Mouse (Mus musculus) forebrain, embryonic 13.5 days (tissue): ENCODE results near the gene Ptprr. TPM values are rescaled to one million over a fixed set of nuclear protein-coding genes. Genes with fewer than 3 reads are reported as not detected.
A peak's percentile ranks its signal among the peaks of the same experiment; 100 is the strongest.

Source experiments
- ATAC-seq: fragments of 200-750 bp; cut with Nextera tagmentation; 2 replicates; pipeline ENCODE4 v1.8.0; 2017
- H3K27ac ChIP-seq: fragments of 300-500 bp; sonication (generic); 2 replicates; pipeline ENCODE4 v1.5.1; 2015; ENCODE audit warnings: inconsistent platforms, mild to moderate bottlenecking, moderate library complexity
- H3K27me3 ChIP-seq: fragments of 300-500 bp; sonication (generic); 2 replicates; pipeline ENCODE4 v1.6.1; 2015; ENCODE audit warnings: mild to moderate bottlenecking, inconsistent platforms
- H3K36me3 ChIP-seq: fragments of 300-500 bp; sonication (generic); 2 replicates; pipeline ENCODE4 v1.6.1; 2015; ENCODE audit warnings: mild to moderate bottlenecking, inconsistent platforms; ENCODE audit not compliant: poor library complexity, severe bottlenecking
- H3K4me1 ChIP-seq: fragments of 300-500 bp; sonication (generic); 2 replicates; pipeline ENCODE4 v1.6.1; 2015; ENCODE audit warnings: inconsistent platforms
- H3K4me2 ChIP-seq: fragments of 300-500 bp; sonication (generic); 2 replicates; pipeline ENCODE4 v1.6.1; 2015; ENCODE audit warnings: inconsistent platforms, mild to moderate bottlenecking, moderate library complexity
- H3K4me3 ChIP-seq: fragments of 300-500 bp; sonication (generic); 2 replicates; pipeline ENCODE4 v1.5.1; 2015; ENCODE audit warnings: mild to moderate bottlenecking, inconsistent platforms
- H3K9ac ChIP-seq: fragments of 300-500 bp; sonication (generic); 2 replicates; pipeline ENCODE4 v1.6.1; 2015; ENCODE audit warnings: mild to moderate bottlenecking, inconsistent platforms
- H3K9me3 ChIP-seq: fragments of 300-500 bp; sonication (generic); replicated peaks from 2 replicates; pipeline ENCODE4 v1.6.1; 2016; ENCODE audit warnings: inconsistent platforms
- WGBS: fragments of 180-500 bp; shearing (Covaris S2); methylation state at CpG from one replicate; pipeline ENCODE4 v1.1.7; 2015; 5-methylcytosine and 5-hydroxymethylcytosine counted together
- polyA plus RNA-seq: library from polyadenylated mRNA; unstranded; fragments of >200 nt; fragmentation: Nextera tagmentation; extraction: Ambion mirVana; gene quantifications from 2 replicates; pipeline ENCODE4 v1.2.1, GENCODE M21; 2015

The Ptprr gene
- polyA plus RNA-seq, 1 experiment from 2014 or later, result 1.9 TPM

GRCm38 (mm10) chr10:116201542-116201941 lies 183.5 kb downstream of the Ptprr start:
- H3K9ac ChIP-seq, result no peak overlapping the region
- no peaks in the 10 kb centered on the region for H3K9me3 ChIP-seq
- no peaks in the 10 kb centered on the region for H3K27me3 ChIP-seq
- H3K27ac ChIP-seq, result no peak overlapping the region
- H3K4me3 ChIP-seq, result no peak overlapping the region
- H3K4me1 ChIP-seq, result peaks cover 4% of the 10 kb centered on the region; the same call in 1 of the 2 replicates
- ATAC-seq, result no peak
- WGBS, result 89% methylated on average over 8 of the region's 8 CpGs
- H3K4me2 ChIP-seq, result no peak overlapping the region
- no peaks in the 10 kb centered on the region for H3K36me3 ChIP-seq

DNA sequence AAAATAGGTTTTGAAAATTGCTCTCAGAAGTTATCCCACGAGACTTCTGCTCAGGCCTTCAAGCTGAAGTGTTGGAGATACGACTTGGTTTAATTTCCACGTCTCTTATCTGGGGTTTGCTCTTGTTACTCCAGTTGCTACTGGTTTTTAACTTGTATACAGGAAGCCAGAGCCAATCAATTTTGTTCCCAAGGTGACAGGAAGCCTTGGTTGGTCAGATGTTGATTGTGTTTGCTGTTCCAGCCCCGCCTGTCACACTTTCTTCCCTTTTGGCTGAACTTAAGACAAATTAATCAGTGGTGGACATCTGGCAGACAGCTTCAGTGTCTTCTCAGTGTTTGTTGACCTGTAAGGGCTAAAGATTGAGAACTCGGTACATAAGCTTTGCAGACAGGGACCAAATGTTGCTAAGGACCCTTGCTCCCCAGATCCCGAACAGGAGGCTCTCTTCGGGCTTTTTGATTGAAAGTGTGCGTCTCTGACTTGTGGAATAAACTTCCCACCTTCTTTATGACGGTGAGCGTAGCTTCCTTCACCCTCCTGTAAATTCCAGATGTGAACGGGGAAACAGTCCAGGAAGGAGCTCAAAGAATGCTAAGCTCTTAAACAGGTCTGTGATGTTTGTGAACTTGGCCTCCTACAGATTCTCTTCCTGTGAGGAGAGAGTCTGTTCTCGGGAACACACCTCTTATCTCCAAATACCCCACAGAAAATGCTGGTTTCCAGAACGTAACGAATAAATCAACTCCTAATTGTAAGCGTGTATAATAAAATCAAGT lies 187.8 kb downstream of the Ptprr start:
- WGBS, result 80% methylated on average over 15 of the region's 15 CpGs
- H3K9ac ChIP-seq, result no peak overlapping the region
- H3K36me3 ChIP-seq, result no peaks in the 10 kb centered on the region
- no peak overlapping the region for H3K4me2 ChIP-seq
- H3K4me1 ChIP-seq, result no peaks in the 10 kb centered on the region
- no peak for ATAC-seq
- no peak overlapping the region for H3K27ac ChIP-seq
- H3K27me3 ChIP-seq, result no peaks in the 10 kb centered on the region
- no peak overlapping the region for H3K4me3 ChIP-seq
- no peaks in the 10 kb centered on the region for H3K9me3 ChIP-seq

DNA sequence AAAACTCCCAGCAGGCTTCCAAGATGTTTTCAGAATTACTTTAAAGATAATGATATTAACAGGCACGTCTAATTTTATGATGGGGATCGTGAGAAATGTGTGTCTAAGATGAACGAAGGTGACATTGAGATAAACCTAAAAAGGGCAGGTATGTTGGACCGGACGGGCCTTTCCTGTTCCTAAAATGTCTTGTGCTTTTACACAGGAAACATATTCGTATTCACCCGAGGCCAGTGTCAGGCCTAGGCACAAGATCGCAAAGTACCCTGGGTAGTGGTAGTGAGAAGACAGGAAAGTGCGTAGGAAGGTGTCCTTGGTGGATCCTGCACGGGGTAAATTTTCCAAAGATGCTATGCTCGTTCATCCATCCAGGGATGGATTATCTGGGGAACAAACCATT lies 188.4 kb downstream of the Ptprr start:
- WGBS, result 85% methylated on average over 11 of the region's 11 CpGs
- H3K27me3 ChIP-seq, result no peaks in the 10 kb centered on the region
- no peak overlapping the region for H3K4me2 ChIP-seq
- no peak overlapping the region for H3K4me3 ChIP-seq
- no peaks in the 10 kb centered on the region for H3K4me1 ChIP-seq
- H3K9ac ChIP-seq, result no peak overlapping the region
- H3K36me3 ChIP-seq, result no peaks in the 10 kb centered on the region
- no peak overlapping the region for H3K27ac ChIP-seq
- H3K9me3 ChIP-seq, result no peaks in the 10 kb centered on the region
- ATAC-seq, result no peak

GRCm38 (mm10) chr10:116207987-116208726 lies 190.1 kb downstream of the Ptprr start:
- Histone ChIP-seq H3K4me2 (peak overlapping the region; percentile 21; the same call in 1 of the 2 replicates), H3K9ac (no peak overlapping the region), H3K9me3 (no peaks in the 10 kb centered on the region), H3K4me1 (no peaks in the 10 kb centered on the region), H3K36me3 (no peaks in the 10 kb centered on the region), H3K27ac (no peak overlapping the region), H3K4me3 (no peak overlapping the region), H3K27me3 (no peaks in the 10 kb centered on the region)
- peak; percentile 50; the same call in 1 of the 2 replicates for ATAC-seq
- WGBS, result 24% methylated on average over 9 of the region's 9 CpGs

GRCm38 (mm10) chr10:116208727-116209115 lies 190.7 kb downstream of the Ptprr start:
- Histone ChIP-seq H3K4me2 (no peak overlapping the region), H3K27ac (no peak overlapping the region), H3K4me3 (no peak overlapping the region), H3K36me3 (no peaks in the 10 kb centered on the region), H3K4me1 (no peaks in the 10 kb centered on the region), H3K9ac (no peak overlapping the region), H3K27me3 (no peaks in the 10 kb centered on the region), H3K9me3 (no peaks in the 10 kb centered on the region)
- 66% methylated on average over 9 of the region's 9 CpGs for WGBS
- ATAC-seq, result no peak; the same call in 1 of the 2 replicates

DNA sequence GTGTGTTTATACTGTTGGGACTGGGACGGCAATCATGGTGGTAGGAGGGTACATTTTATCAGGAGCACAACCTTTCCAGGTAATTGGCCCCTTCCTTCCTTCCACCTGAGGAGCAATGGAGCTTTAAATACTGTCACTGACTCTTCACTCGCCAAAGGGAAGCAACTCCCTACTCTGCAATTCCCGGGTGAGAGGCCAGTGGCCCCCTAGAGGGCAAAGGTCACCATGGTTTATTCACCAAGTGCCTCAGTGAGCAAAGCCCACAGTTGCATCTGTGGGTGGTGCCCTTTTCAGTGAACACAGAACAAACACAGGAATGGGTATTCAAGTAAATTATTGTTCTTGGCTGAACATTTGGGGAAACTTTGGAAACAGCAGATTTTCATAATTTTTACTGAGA lies 194.1 kb downstream of the Ptprr start:
- ATAC-seq, result no peak
- Histone ChIP-seq H3K27me3 (no peaks in the 10 kb centered on the region), H3K9ac (no peak overlapping the region), H3K4me3 (no peak overlapping the region), H3K4me1 (no peaks in the 10 kb centered on the region), H3K9me3 (no peaks in the 10 kb centered on the region), H3K4me2 (no peak overlapping the region), H3K27ac (no peak overlapping the region), H3K36me3 (no peaks in the 10 kb centered on the region)
- WGBS, result 27% methylated on average over 3 of the region's 3 CpGs

DNA sequence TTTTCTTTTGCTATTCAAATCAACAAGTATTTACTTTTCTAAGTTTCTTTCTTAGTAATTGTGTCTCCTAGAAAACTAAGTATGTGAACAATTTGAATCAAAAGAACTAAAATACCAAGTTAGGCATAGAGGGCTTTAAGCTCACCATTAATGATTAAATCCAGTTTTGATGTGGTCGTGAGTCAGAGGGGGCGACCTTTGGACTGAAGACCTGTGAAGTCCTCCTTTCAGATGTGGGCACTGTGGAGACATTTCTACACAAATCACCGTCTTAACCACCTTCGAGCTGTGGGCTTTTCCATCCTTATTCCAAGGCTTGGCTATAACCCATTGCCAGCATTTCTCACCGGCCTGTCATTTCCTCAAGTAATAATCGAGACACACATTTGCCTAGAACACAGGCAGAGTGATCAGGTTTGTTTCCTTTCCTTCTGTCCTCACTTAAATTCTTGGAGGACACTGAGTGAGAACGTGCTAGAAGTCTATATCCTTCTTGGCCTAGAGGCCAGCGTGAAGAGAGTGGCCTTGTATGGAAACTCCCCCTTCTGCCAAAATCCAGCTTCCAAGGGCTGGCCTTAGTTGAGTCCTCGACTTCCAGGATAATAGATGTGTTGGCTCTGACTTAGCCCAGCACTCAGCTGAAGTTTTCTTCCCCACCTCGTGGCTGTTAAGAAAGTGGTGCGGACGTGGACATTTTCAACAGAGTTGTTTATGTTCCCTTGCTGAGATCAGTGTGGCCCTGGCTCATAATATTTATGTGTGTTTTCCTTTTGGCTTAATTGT lies 202.5 kb downstream of the Ptprr start:
- Histone ChIP-seq H3K27me3 (no peaks in the 10 kb centered on the region), H3K9ac (no peak overlapping the region), H3K4me3 (no peak overlapping the region), H3K4me2 (no peak overlapping the region), H3K27ac (no peak overlapping the region), H3K4me1 (no peaks in the 10 kb centered on the region), H3K9me3 (no peaks in the 10 kb centered on the region), H3K36me3 (no peaks in the 10 kb centered on the region)
- 82% methylated on average over 12 of the region's 12 CpGs for WGBS
- ATAC-seq, result no peak

DNA sequence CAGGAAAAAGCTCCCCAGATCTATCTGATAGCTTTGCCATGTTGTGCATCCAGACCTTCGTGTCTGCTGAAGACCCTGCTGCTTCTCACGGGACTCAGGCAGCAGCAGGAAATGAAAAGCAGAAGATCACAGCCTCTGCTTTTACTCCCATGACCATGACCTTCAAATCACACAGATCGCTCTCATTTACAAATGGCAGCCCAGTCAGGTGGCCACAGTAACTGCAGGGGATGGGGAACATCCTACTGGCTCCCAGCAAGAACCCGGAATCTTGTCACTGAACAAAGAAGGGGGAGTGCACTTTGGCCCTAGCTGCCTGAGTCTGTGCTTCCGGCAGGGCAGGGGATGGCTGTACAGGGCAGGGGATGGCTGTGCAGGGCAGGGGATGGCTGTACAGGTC lies 217.3 kb downstream of the Ptprr start:
- no peak overlapping the region for H3K27ac ChIP-seq
- no peak overlapping the region for H3K4me2 ChIP-seq
- H3K36me3 ChIP-seq, result no peaks in the 10 kb centered on the region
- no peak for ATAC-seq
- no peaks in the 10 kb centered on the region for H3K9me3 ChIP-seq
- WGBS, result 62% methylated on average over 5 of the region's 5 CpGs
- H3K4me3 ChIP-seq, result no peak overlapping the region
- no peaks in the 10 kb centered on the region for H3K4me1 ChIP-seq
- no peaks in the 10 kb centered on the region for H3K27me3 ChIP-seq
- H3K9ac ChIP-seq, result no peak overlapping the region

DNA sequence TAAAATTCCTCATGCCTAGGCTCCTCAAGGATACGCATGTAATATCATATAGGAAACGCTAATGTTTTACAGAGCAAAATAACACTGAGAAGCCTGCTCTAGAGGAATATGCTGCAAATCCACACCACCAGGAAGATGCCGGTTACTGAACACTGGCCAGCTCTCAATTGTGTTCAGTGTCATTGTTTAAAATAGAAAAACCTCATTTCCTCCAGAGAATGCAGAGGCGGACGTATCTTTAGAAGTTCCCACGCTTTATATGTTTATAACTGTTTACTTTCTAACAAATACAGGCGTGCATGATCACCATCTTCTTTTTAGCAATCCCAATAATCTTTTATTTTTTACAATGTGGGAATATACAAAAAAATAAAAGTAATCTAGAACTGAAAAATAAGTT lies 224.2 kb downstream of the Ptprr start:
- no peak overlapping the region for H3K4me2 ChIP-seq
- H3K4me3 ChIP-seq, result no peak overlapping the region
- no peaks in the 10 kb centered on the region for H3K4me1 ChIP-seq
- no peak for ATAC-seq
- no peaks in the 10 kb centered on the region for H3K36me3 ChIP-seq
- H3K27ac ChIP-seq, result no peak overlapping the region
- no peak overlapping the region for H3K9ac ChIP-seq
- no peaks in the 10 kb centered on the region for H3K27me3 ChIP-seq
- WGBS, result 75% methylated on average over 7 of the region's 7 CpGs
- no peaks in the 10 kb centered on the region for H3K9me3 ChIP-seq

DNA sequence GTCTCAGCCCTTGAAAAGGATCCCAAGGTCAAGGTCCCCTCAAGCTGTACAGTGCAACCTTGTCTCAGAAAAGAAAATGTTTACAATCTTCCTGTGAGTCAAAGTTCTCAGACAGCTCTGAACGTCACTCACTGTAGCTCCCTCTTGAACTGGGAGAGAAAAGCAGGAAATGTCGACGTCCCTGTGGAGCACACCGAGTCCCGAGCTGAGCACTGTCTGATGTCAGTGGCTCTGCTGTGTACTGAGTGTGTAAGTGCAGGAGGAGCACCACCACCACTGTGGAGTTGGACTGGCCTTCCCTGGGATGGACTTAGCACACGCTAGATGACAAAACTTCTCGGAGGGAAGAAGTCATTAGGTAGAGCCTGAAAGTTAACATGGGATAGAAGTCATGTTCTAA lies 225.4 kb downstream of the Ptprr start:
- Histone ChIP-seq H3K9ac (no peak overlapping the region), H3K36me3 (no peaks in the 10 kb centered on the region), H3K27ac (no peak overlapping the region), H3K27me3 (no peaks in the 10 kb centered on the region), H3K9me3 (no peaks in the 10 kb centered on the region), H3K4me2 (no peak overlapping the region), H3K4me3 (no peak overlapping the region), H3K4me1 (no peaks in the 10 kb centered on the region)
- WGBS, result 72% methylated on average over 7 of the region's 7 CpGs
- ATAC-seq, result no peak

DNA sequence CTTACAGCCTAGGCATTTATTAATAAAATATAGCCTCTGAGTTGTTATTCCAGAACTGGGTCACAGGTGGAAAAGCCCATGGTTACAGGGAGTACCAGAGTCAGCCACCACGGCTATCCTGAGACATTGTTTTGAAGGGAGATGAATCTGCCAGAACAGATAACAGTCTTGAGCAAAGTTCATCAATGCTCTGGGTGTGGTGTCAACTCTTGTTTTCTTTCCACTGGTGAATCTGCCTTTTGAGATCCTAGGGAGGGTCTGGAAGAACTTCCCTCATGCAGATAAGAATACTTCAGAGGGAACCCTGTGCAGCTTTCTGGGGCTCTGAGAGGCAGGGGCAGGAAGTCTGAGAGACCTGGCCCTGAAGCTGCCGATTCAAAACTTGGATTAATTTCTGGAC lies 227.6 kb downstream of the Ptprr start:
- no peak overlapping the region for H3K27ac ChIP-seq
- no peak overlapping the region for H3K4me3 ChIP-seq
- no peak overlapping the region for H3K4me2 ChIP-seq
- ATAC-seq, result no peak
- WGBS, result 81% methylated on average over 2 of the region's 2 CpGs
- no peaks in the 10 kb centered on the region for H3K9me3 ChIP-seq
- no peak overlapping the region for H3K9ac ChIP-seq
- no peaks in the 10 kb centered on the region for H3K36me3 ChIP-seq
- H3K27me3 ChIP-seq, result no peaks in the 10 kb centered on the region
- H3K4me1 ChIP-seq, result no peaks in the 10 kb centered on the region

DNA sequence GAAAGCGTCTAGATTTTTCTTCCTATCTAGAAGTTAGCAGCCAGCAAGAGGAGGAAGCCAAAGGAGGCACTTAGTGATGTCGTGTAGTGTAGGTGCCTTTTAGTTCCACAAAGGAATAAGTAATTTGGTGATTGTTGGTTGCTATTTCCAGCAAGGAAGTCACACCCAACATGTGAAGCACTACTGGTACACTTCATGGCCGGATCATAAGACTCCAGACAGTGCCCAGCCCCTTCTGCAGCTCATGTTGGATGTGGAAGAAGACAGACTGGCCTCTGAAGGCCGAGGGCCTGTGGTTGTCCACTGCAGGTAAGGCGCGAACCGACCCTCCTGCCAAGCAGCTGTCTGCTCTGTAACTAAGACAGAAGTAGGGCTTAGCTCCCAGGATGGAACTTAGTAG lies 234.7 kb downstream of the Ptprr start:
- H3K9me3 ChIP-seq, result no peaks in the 10 kb centered on the region
- H3K27ac ChIP-seq, result no peak overlapping the region
- no peak for ATAC-seq

More for the DNA sequence above, 234.7 kb downstream of the Ptprr start:
- WGBS, result 94% methylated on average over 7 of the region's 7 CpGs
- H3K4me3 ChIP-seq, result no peak overlapping the region
- no peak overlapping the region for H3K4me2 ChIP-seq
- no peaks in the 10 kb centered on the region for H3K27me3 ChIP-seq
- no peak overlapping the region for H3K9ac ChIP-seq
- no peaks in the 10 kb centered on the region for H3K36me3 ChIP-seq
- no peaks in the 10 kb centered on the region for H3K4me1 ChIP-seq
